Mouse (Mus musculus) cerebellum, postnatal 10 days (tissue): ENCODE data around the gene Hadhb.
"Not testable (repeated sequence)": the region's sequence is repeated elsewhere in the genome, so short reads cannot be mapped to it uniquely, and the experiment has no call there.

ENCODE experiments used
- DNase-seq, 2 experiments: peaks; one replicate each; pipeline ENCODE4 v3.0.0; 2021; ENCODE audit warnings: mixed read lengths in 2 of 2

Gene Hadhb

GRCm38 (mm10) chr5:30187687-30188485, 32.8 kb downstream of the Hadhb start:
- no peak for DNase-seq

GRCm38 (mm10) chr5:30192452-30192851, 37.4 kb downstream of the Hadhb start:
- no peak for DNase-seq

DNA sequence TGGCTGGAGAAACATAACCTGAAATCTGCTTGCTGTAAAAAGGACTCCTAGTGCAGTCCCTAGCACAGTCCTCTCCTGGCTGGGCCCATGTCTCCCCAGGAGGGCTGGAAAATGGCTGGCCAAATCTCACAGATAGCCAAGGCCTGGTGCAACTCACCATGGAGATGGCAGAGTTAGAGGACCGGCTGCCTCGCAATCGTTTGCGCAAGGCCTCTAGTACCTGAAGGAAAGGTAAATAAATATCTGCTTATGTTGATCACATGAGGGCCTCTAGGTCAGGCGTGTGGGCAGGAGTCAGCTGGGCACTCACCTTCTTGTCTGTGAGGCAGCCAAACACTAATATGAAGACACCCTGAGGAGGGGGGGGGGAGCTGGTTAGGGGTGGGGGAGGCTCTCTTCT, 40.3 kb downstream of the Hadhb start:
- no peak for DNase-seq

- no peak for DNase-seq
Observed at GRCm38 (mm10) chr5:30198257-30198656, 43.2 kb downstream of the Hadhb start.

DNA sequence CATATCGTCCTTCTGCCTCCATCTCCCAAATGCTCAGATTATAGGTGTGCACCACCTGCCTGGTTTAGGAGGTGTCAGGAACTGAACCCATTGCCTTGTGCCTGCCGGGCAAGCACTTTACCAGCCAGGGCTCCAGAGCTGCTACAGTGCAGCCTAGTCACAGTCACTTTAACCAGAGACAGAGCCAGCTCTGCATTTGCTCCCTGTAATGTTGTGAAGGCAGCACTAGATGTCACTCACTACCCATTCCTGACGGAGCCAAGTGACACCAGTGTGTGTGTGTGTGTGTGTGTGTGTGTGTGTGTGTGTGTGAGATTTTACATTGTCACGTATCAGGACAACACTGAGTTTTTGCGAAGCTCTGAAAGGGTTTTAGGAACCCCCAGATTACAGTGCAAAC, 46.5 kb downstream of the Hadhb start:
- DNase-seq = peak; percentile 71 to 73

GRCm38 (mm10) chr5:30202221-30202620, 47.2 kb downstream of the Hadhb start:
- no peak for DNase-seq

- DNase-seq = no peak
Observed at GRCm38 (mm10) chr5:30203216-30203885, 48.3 kb downstream of the Hadhb start.

DNA sequence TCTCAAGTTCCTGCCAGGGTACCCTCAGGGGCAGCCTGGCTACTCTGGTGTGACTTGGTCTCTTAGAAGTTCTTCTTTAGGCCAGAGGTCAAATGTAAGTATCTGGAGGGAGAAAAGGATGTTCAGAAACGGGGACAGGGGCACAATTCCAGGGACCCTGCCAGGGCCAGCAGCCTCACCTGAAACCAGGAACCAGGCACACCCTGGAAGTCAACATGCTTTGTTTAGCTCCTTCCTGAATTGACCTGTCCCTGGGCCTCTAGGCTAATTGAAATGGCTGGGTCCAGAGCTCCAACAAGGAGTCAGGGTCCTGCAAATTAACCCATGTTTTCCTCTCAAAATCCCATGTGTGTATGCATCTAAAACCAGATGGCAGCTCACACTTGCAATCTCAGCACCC, 49.4 kb downstream of the Hadhb start:
- DNase-seq = no peak

- no peak for DNase-seq
Observed at GRCm38 (mm10) chr5:30205034-30205433, 50.0 kb downstream of the Hadhb start.

GRCm38 (mm10) chr5:30205493-30205892, 50.4 kb downstream of the Hadhb start, which contains the start of gene Adgrf3:
Gene Adgrf3 (minus strand): TSS chr5:30205722.
- no peak for DNase-seq

GRCm38 (mm10) chr5:30207276-30207675, 52.2 kb downstream of the Hadhb start:
- DNase-seq = peak; percentile 34 to 43

GRCm38 (mm10) chr5:30210758-30211157, 55.7 kb downstream of the Hadhb start:
- DNase-seq = not testable (repeated sequence)

DNA sequence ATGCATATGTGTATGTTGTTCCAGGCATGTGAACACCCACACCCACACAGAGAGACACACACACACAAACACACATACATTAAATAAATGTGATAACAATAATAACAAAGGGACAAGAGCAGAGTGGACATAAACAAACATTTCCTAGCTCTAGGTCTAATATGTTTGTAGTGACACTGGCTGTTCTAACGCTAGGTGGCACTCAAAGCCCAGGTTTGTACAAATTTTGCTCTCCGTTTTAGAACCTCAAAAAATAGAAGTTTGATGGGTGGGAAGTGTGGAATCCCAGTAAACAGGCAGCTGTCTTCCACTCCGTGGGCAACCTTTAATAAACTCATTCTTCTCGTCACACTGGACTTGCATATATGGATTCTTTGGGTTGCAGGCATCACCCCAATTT, 59.8 kb downstream of the Hadhb start:
- DNase-seq = peak; percentile 84 to 88

DNA sequence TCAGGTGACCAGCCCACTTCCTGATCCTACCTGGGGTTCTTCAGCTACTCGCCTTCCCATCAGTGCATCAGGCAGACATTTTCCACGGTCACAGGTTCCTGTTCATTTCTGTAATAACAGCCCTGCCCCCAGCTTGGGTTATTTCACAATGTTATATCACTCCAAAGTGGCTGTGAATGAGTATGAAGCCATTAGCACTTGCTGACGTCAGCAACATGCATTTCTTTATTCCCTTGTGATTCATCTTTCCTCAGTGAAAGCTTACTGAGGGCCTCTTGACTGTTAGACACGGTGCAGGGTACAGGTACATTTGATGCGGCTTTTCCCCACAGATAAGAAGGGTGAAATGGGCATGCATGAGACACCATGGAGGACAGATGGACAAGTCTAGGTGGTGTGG, 60.9 kb downstream of the Hadhb start:
- no peak for DNase-seq

GRCm38 (mm10) chr5:30219715-30220114, 64.7 kb downstream of the Hadhb start:
- DNase-seq = no peak

GRCm38 (mm10) chr5:30220666-30221065, 65.6 kb downstream of the Hadhb start:
- DNase-seq = no peak

GRCm38 (mm10) chr5:30222681-30223080, 67.6 kb downstream of the Hadhb start:
- DNase-seq = no peak

- peak; percentile 56 to 59 for DNase-seq
Observed at GRCm38 (mm10) chr5:30230901-30231300, 75.9 kb downstream of the Hadhb start.

DNA sequence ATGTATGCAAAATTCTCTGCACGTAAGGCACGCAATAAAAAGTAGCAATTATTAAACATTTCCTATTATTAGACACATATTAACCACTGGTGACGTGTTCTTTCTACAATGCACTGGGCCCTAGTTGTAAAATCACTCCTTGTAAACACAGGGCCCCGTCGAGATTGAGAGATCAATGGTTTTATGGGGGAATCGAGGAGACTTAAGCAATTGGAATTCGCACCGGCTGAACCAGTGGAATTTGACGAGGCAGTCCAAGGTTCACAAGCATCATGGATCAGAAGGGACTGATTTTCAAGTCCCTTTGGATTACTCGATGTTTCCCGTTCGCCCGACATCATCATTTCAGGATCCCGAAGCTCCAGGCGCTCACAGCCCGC, 76.8 kb downstream of the Hadhb start:
- no peak for DNase-seq

- DNase-seq = peak; percentile 99 to 100
Observed at GRCm38 (mm10) chr5:30232271-30232971, 77.4 kb downstream of the Hadhb start, which contains the start of gene Selenoi. Gene Selenoi (plus strand): TSS chr5:30232581.

GRCm38 (mm10) chr5:30233042-30233441, 78.0 kb downstream of the Hadhb start:
- DNase-seq = peak in 1 of 2 experiments; percentile 32

DNA sequence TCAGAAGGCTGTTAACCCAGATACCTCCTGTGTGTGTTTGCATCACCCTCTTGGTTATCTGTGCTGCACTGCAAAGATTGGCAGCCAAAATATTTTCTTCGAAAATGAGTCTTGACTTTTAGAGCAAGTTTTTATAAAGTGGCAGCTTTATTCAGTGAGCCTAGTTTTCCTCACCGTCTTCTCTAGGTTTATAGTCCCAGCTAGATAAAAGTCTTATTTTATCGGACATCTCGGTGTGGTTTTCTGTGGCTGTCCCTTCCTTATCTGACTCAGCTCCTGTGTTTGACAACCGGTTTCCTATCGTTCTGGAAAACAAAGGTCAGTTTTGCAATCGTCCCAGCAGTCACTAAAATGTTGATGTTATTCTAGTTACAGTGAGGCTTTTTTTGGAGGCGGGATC, 78.9 kb downstream of the Hadhb start:
- no peak for DNase-seq
